Mouse (Mus musculus) monocyte, adult 5-6 weeks (primary cell): Measurements from ENCODE around the gene Abcc4. TPM values are rescaled to one million over a fixed set of nuclear protein-coding genes. Genes with fewer than 3 reads are reported as not detected.
A peak's percentile ranks its signal among the peaks of the same experiment; 100 is the strongest.

Experiments
- ATAC-seq: fragments of 153-309, 156-312 bp; replicated peaks from 2 replicates; pipeline ENCODE4 v1.8.0; 2017; ENCODE audit warnings: mild to moderate bottlenecking; ENCODE audit not compliant: low TSS enrichment, insufficient number of reproducible peaks, severe bottlenecking, poor library complexity, low FRiP score
- total RNA-seq: library from RNA; stranded (forward); fragments of 200-1000, 200-491, 200-594 nt; gene quantifications from 3 replicates; pipeline ENCODE4 v1.2.3, GENCODE M21; 2017

The Abcc4 gene
- 11.1 to 14.9 TPM (median 14.3 TPM) in 3 replicates for total RNA-seq

GRCm38 (mm10) chr14:118705808-118706731, at the start of gene Abcc4:
Abcc4 (minus strand) TSS chr14:118706219.
- peak; percentile 57 for ATAC-seq

GRCm38 (mm10) chr14:118751193-118751753, 45.3 kb upstream of the Abcc4 start:
- no peak for ATAC-seq

GRCm38 (mm10) chr14:118750505-118751192, 44.6 kb upstream of the Abcc4 start:
- no peak for ATAC-seq

- ATAC-seq: no peak
Measured at GRCm38 (mm10) chr14:118749715-118750114, 43.7 kb upstream of the Abcc4 start.

- ATAC-seq: no peak
Measured at GRCm38 (mm10) chr14:118749068-118749467, 43.0 kb upstream of the Abcc4 start.

GRCm38 (mm10) chr14:118742862-118743261, 36.8 kb upstream of the Abcc4 start:
- no peak for ATAC-seq

GRCm38 (mm10) chr14:118741780-118742179, 35.8 kb upstream of the Abcc4 start:
- ATAC-seq: no peak

- no peak for ATAC-seq
Measured at GRCm38 (mm10) chr14:118737251-118737888, 31.4 kb upstream of the Abcc4 start.

GRCm38 (mm10) chr14:118735114-118735513, 29.1 kb upstream of the Abcc4 start:
- no peak for ATAC-seq

GRCm38 (mm10) chr14:118733146-118733545, 27.1 kb upstream of the Abcc4 start:
- no peak for ATAC-seq

- no peak for ATAC-seq
Measured at GRCm38 (mm10) chr14:118730631-118731030, 24.6 kb upstream of the Abcc4 start.

GRCm38 (mm10) chr14:118725467-118725866, 19.4 kb upstream of the Abcc4 start:
- no peak for ATAC-seq

- no peak for ATAC-seq
Measured at GRCm38 (mm10) chr14:118723920-118724693, 18.1 kb upstream of the Abcc4 start.

GRCm38 (mm10) chr14:118719566-118720174, 13.7 kb upstream of the Abcc4 start:
- no peak for ATAC-seq

- ATAC-seq: no peak
Measured at GRCm38 (mm10) chr14:118718576-118718975, 12.6 kb upstream of the Abcc4 start.

GRCm38 (mm10) chr14:118716372-118717312, 10.6 kb upstream of the Abcc4 start:
- no peak for ATAC-seq

- ATAC-seq: no peak
Measured at GRCm38 (mm10) chr14:118714720-118715119, 8.7 kb upstream of the Abcc4 start.
